Mouse (Mus musculus): ENCODE measurements around the gene Shbg.

GRCm38 (mm10) chr11:69656065-69656455 lies 38.4 kb upstream of the Shbg start:
- no peak for TF ChIP-seq CTCF (conservative IDR thresholded peaks at IDR 0.05; ENCODE audit: insufficient read depth, insufficient read length, low read depth, low read length)
- no peak for TF ChIP-seq POLR2A (IDR thresholded peaks at IDR 0.05; ENCODE audit: low read depth, low read length)
